ENCODE assay signal across 13 mouse cellular contexts in genomic region chr6:91110323-91111020, GRCm38 (mm10). TPM values are rescaled to one million over a fixed set of nuclear protein-coding genes. Genes with fewer than 3 reads are reported as not detected.
DNase-seq lines count a peak whose midpoint lies in the region; ATAC-seq and TF ChIP-seq lines count a peak whose summit lies in the region.
"Had no signal": no experiment of that assay in that cellular context is flagged by ENCODE, and none has a peak within 500 bp of the region (broad histone marks: within the 10 kb centered on the region; RNA-seq: fewer than 3 reads in every experiment).

No protein-coding gene starts in this region.

- no peak overlapping the region for H3K9ac ChIP-seq in forebrain, embryonic 12.5 days
- H3K9ac ChIP-seq: midbrain, embryonic 12.5 days had no signal

- TF ChIP-seq CTCF in small intestine, adult 2 months (IDR thresholded peaks at IDR 0.05; ENCODE audit: extremely low read depth, insufficient read length, insufficient replicate concordance, low read depth, low read length), result no peak

- no peaks in the 10 kb centered on the region for H3K9me3 ChIP-seq in forebrain, embryonic 12.5 days
- H3K9me3 ChIP-seq: midbrain, embryonic 12.5 days had no signal

- 77% methylated on average over 13 of the region's 13 CpGs for WGBS in small intestine, adult 2 months
- 85% methylated on average over 13 of the region's 13 CpGs for whole genome bisulfite sequencing in forebrain, embryonic 12.5 days

- no peak overlapping the region for H3K4me2 ChIP-seq in forebrain, embryonic 12.5 days
- H3K4me2 ChIP-seq: midbrain, embryonic 12.5 days had no signal

- no peak for TF ChIP-seq POLR2A in small intestine, adult 2 months (IDR thresholded peaks at IDR 0.05; ENCODE audit: low read depth, low read length)

- H3K27me3 ChIP-seq in small intestine, adult 2 months (ENCODE audit: control insufficient read depth, insufficient read depth, low read length), result no peaks in the 10 kb centered on the region
- no peaks in the 10 kb centered on the region for H3K27me3 ChIP-seq in forebrain, embryonic 12.5 days

- peak; percentile 46 for DNase-seq in 416B (ENCODE audit: low read depth)
- DNase-seq in CD4-positive helper T cell, adult 2 months (ENCODE audit: low read depth, low spot score), result peak; percentile 58
- no peak for DNase-seq in cerebellum, postnatal 14 days
- DNase-seq in kidney, adult 18-20 months, result no peak
- DNase-seq: embryo, embryonic 11 days; gastrocnemius, postnatal 14 days; heart, postnatal 10 days; right cerebral cortex, postnatal 4 days had no signal

- peak overlapping the region; percentile 23 for H3K4me3 ChIP-seq in small intestine, adult 2 months (ENCODE audit: low read depth, low read length)
- no peak overlapping the region for H3K4me3 ChIP-seq in forebrain, embryonic 12.5 days (replicated peaks)
- H3K4me3 ChIP-seq: midbrain, embryonic 12.5 days had no signal

- H3K36me3 ChIP-seq in small intestine, adult 2 months (ENCODE audit: control insufficient read depth, insufficient read depth, low read length), result no peaks in the 10 kb centered on the region
- no peaks in the 10 kb centered on the region for H3K36me3 ChIP-seq in forebrain, embryonic 12.5 days (replicated peaks)
- H3K36me3 ChIP-seq: midbrain, embryonic 12.5 days had no signal

- peak overlapping the region; percentile 44 for H3K27ac ChIP-seq in small intestine, adult 2 months (ENCODE audit: insufficient read depth, low read depth, low read length)
- H3K27ac ChIP-seq in forebrain, embryonic 12.5 days, result no peak overlapping the region
- H3K27ac ChIP-seq: kidney, postnatal 0 days; midbrain, embryonic 12.5 days had no signal

- H3K4me1 ChIP-seq in small intestine, adult 2 months (ENCODE audit: control insufficient read depth, insufficient read depth, insufficient read length, low read length), result peaks cover 11% of the 10 kb centered on the region; the same call in 1 of the 2 replicates
- peaks cover 12% of the 10 kb centered on the region for H3K4me1 ChIP-seq in forebrain, embryonic 12.5 days

- ATAC-seq in inflammation-experienced regulatory T-cells, adult 6 months, result peak; percentile 37
- ATAC-seq in forebrain, embryonic 12.5 days (ENCODE audit: low FRiP score), result no peak

RNA-seq across cellular contexts. Expression of gene Nup210, which starts 6.2 kb away (rescaled TPM):
- polyA plus RNA-seq in inflammation-experienced regulatory T-cells, adult 6 months (2017; shearing (Covaris generic)), result 10 to 100 TPM; 51.5 to 81.0 (median 66.2) TPM
- 25.9 and 28.9 TPM in 2 replicates for polyA plus RNA-seq in small intestine, adult 2 months (2012; rRNA removed)
- 32.7 and 37.9 TPM in 2 replicates for polyA plus RNA-seq in forebrain, embryonic 12.5 days (2016; fragmentation: Nextera tagmentation; extraction: Ambion mirVana)

RNA-seq across cellular contexts. Expression of gene Hdac11, which starts 46.0 kb away (rescaled TPM):
- polyA plus RNA-seq in inflammation-experienced regulatory T-cells, adult 6 months (2017; shearing (Covaris generic)), result 1 to 10 TPM in 2 of 3 experiments, under 1 TPM in 1; 0.80 to 1.5 (median 1.4) TPM
- polyA plus RNA-seq in small intestine, adult 2 months (2012; rRNA removed), result 13.4 and 24.0 TPM in 2 replicates
- 16.3 and 18.0 TPM in 2 replicates for polyA plus RNA-seq in forebrain, embryonic 12.5 days (2016; fragmentation: Nextera tagmentation; extraction: Ambion mirVana)

Comparison
In these comparisons a context has a peak if more than half of its experiments do, and no peak if none do; other contexts are left out.
1. DNase-seq: peak in 416B (single experiment) and CD4-positive helper T cell, adult 2 months (single experiment); none in cerebellum, postnatal 14 days (0 of 2) and kidney, adult 18-20 months (single experiment).